Mouse (Mus musculus) limb, embryonic 13.5 days (tissue): ENCODE results near the gene Tnf. TPM values are rescaled to one million over a fixed set of nuclear protein-coding genes. Genes with fewer than 3 reads are reported as not detected.

Experiments used
- ATAC-seq: fragments of 200-750 bp; cut with Nextera tagmentation; 2 replicates; pipeline ENCODE4 v1.8.0; 2017; ENCODE audit warnings: low read depth, moderate number of reproducible peaks, moderate TSS enrichment; ENCODE audit not compliant: low FRiP score
- H3K27ac ChIP-seq: fragments of 300-500 bp; sonication (generic); 2 replicates; pipeline ENCODE4 v1.5.1; 2015; ENCODE audit warnings: inconsistent platforms, mild to moderate bottlenecking, moderate library complexity
- H3K27me3 ChIP-seq: fragments of 300-500 bp; sonication (generic); 2 replicates; pipeline ENCODE4 v1.6.1; 2015; ENCODE audit warnings: mild to moderate bottlenecking, inconsistent platforms
- H3K36me3 ChIP-seq: fragments of 300-500 bp; sonication (generic); 2 replicates; pipeline ENCODE4 v1.6.1; 2015; ENCODE audit warnings: inconsistent platforms, mild to moderate bottlenecking, moderate library complexity
- H3K4me1 ChIP-seq: fragments of 300-500 bp; sonication (generic); 2 replicates; pipeline ENCODE4 v1.6.1; 2015; ENCODE audit warnings: inconsistent platforms
- H3K4me2 ChIP-seq: fragments of 300-500 bp; sonication (generic); replicated peaks from 2 replicates; pipeline ENCODE4 v1.6.1; 2015; ENCODE audit warnings: inconsistent platforms, mild to moderate bottlenecking, moderate library complexity
- H3K4me3 ChIP-seq: fragments of 300-500 bp; sonication (generic); 2 replicates; pipeline ENCODE4 v1.5.1; 2015; ENCODE audit warnings: moderate library complexity, mild to moderate bottlenecking, inconsistent platforms
- H3K9ac ChIP-seq: fragments of 300-500 bp; sonication (generic); 2 replicates; pipeline ENCODE4 v1.6.1; 2015; ENCODE audit warnings: mild to moderate bottlenecking, inconsistent platforms
- H3K9me3 ChIP-seq: fragments of 300-500 bp; sonication (generic); 2 replicates; pipeline ENCODE4 v1.6.1; 2016; ENCODE audit warnings: inconsistent platforms
- whole genome bisulfite sequencing: fragments of 180-500 bp; shearing (Covaris S2); methylation state at CpG from one replicate; pipeline ENCODE4 v1.1.7; 2015; 5-methylcytosine and 5-hydroxymethylcytosine counted together
- polyA plus RNA-seq: library from polyadenylated mRNA; unstranded; fragments of >200 nt; fragmentation: Nextera tagmentation; extraction: Ambion mirVana; gene quantifications from 2 replicates; pipeline ENCODE4 v1.2.1, GENCODE M21; 2015

Tnf gene
- polyA plus RNA-seq, 1 experiment from 2014 or later: 0.36 TPM

DNA sequence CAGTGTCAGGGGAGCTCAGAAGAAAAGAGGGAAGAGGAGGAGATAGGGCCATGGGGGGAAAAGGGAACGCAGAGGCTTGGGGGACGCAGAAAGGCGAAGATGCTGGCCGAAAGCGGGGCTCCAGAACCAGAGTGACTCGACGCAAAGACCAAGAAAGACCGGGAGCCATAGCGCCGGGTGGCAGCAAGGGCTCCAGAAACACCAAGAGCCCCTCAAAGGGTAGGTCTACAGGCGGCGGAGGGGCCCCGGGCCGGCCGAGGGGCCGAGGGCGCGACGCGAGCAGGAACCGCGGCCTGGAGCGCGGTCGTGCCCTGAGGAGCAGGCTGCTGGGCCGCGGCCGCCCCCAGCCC, 37.6 kb downstream of the Tnf start:
- Histone ChIP-seq H3K4me2 (peak overlapping the region; percentile 99), H3K27ac (peak overlapping the region; percentile 95), H3K27me3 (no peaks in the 10 kb centered on the region), H3K36me3 (peaks cover 38% of the 10 kb centered on the region), H3K9me3 (no peaks in the 10 kb centered on the region), H3K4me1 (peaks cover 33% of the 10 kb centered on the region), H3K4me3 (peak overlapping the region; percentile 100), H3K9ac (peak overlapping the region; percentile 100)
- under 1% methylated on average over 17 of the region's 28 CpGs for WGBS
- no peak for ATAC-seq

DNA sequence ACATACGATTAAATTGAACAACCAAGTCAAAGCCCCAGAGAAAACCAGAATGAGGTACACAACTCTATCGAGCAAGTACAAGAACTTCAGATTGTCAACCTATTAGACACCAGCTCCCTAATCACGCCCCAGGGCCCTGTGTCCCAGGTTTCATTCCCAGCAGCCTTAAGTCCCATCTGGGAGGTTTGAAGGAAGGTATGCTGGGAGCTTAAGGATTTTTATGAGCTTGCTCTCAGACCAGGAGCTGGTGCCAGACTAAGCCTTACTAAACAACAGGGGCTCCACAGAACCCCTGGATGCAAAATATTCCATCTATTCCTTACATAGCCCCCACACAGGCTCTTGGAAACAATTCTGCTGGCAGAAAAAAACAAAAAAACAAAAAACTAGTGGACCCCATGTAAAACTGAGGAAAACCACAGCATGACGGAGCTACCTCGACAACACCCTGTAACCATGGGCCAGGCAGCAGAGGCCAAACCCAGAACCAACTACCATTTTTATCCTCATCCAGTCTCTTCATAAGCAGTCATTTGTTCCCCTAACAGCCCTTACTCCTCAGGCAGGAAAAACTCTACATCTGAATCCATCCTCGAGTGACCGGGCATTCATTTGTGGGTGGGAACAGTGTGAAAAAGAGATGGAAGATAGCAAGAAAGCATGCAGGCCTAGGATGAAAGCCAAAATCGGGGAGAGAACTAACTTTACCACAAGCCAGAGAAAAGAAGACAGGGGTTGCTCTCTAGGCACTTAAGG, 38.3 kb downstream of the Tnf start:
- H3K9ac ChIP-seq: peak overlapping the region; percentile 100
- H3K9me3 ChIP-seq: no peaks in the 10 kb centered on the region
- no peaks in the 10 kb centered on the region for H3K27me3 ChIP-seq
- peak overlapping the region; percentile 100 for H3K4me3 ChIP-seq
- peak overlapping the region; percentile 95 for H3K27ac ChIP-seq
- H3K4me1 ChIP-seq: peaks cover 33% of the 10 kb centered on the region
- H3K36me3 ChIP-seq: peaks cover 45% of the 10 kb centered on the region
- WGBS: 9% methylated on average over 8 of the region's 8 CpGs
- no peak for ATAC-seq
- peak overlapping the region; percentile 99 for H3K4me2 ChIP-seq

DNA sequence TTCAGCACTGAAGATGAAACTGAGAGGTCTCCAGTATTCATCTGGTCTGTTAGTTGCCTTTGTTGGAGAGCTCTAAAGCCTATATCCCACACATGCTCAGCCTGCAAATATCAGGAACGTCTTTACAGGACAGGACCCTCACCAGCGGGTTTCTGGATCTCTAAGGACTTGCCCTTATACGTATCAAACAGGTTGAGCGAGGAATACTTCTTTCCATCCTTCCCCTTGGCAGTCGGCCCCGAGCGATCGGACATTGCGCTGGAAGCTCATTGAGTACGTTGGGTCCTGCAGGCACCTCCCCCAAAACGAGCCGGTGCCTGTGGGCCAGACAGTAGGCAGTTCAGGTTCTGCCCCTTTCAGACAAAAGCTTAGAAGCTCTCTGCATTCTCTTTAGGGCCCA, 39.1 kb downstream of the Tnf start:
- Histone ChIP-seq H3K9me3 (no peaks in the 10 kb centered on the region), H3K4me2 (peak overlapping the region; percentile 99), H3K9ac (peak overlapping the region; percentile 100), H3K36me3 (peaks cover 52% of the 10 kb centered on the region), H3K4me3 (peak overlapping the region; percentile 100), H3K4me1 (peaks cover 33% of the 10 kb centered on the region), H3K27me3 (no peaks in the 10 kb centered on the region), H3K27ac (no peak overlapping the region)
- ATAC-seq: no peak
- 53% methylated on average over 12 of the region's 12 CpGs for WGBS

DNA sequence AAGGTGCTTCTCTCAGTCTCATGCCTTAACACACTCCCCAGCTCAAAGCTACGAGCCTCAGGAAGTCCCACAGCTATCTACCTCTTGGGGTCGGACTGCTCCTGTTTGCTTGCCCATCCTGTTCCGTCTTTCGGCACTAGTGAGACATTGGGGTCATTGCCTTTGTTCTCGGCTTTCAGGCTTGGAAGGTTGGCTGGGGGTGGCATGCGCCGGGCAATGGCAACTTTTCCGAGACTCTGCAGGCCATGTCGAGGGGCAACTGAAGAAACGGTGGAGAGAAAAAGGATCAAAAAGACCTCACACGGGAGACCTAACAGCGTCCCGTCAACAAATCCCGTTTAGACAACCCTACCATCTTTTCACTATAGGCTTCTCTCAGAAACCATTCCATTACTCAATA, 39.7 kb downstream of the Tnf start:
- Histone ChIP-seq H3K9ac (peak overlapping the region; percentile 100), H3K9me3 (no peaks in the 10 kb centered on the region), H3K27me3 (no peaks in the 10 kb centered on the region), H3K4me1 (peaks cover 33% of the 10 kb centered on the region), H3K4me3 (peak overlapping the region; percentile 100; the same call in 1 of the 2 replicates), H3K4me2 (peak overlapping the region; percentile 99), H3K27ac (no peak overlapping the region), H3K36me3 (peaks cover 58% of the 10 kb centered on the region)
- no peak for ATAC-seq
- 78% methylated on average over 14 of the region's 14 CpGs for WGBS

DNA sequence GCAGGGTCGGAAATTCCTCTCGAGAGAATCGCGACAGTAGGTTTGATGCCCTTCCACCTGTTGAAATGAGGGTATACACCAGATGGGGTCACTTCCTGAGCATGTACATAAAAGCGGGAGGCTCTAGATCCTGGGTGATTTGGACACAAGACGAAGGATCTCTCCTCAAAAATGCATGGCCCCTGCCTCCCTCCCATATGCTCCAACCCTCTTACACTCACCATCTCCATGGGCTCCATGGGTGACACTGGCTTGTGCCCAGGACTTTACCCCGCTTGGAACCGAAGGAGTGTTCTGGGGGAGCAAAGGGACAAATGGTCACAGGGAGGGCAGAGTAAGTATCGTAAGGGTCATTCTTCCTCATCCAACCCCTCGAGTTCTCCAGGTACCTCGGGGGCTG, 40.4 kb downstream of the Tnf start:
- ATAC-seq: no peak
- Histone ChIP-seq H3K27me3 (no peaks in the 10 kb centered on the region), H3K27ac (no peak overlapping the region), H3K9me3 (no peaks in the 10 kb centered on the region), H3K4me3 (0 out of 2 replicates have a peak overlapping the region, but pooled peaks have one; percentile 100), H3K4me1 (peaks cover 32% of the 10 kb centered on the region), H3K4me2 (no peak overlapping the region), H3K36me3 (peaks cover 65% of the 10 kb centered on the region), H3K9ac (no peak overlapping the region)
- 85% methylated on average over 11 of the region's 11 CpGs for whole genome bisulfite sequencing

DNA sequence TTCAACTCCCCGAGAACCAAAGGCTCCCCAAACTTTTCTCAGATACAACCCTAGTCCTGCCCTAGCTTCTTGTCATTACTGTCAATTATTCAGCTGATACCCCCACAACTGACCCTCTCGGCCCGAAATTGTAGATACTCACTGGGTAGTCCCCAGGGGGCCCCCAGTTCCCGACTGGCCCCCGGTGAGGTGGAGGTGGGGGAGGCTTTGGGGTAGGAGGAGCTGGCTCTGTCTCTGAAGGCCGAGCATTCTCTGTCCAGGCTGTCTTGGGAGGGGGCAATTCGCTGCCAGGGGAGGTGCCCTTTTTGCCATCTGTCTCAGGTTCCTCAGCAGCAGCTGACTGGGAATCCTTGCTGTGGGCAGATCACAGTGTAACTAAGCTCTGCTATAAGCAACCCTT, 42.2 kb downstream of the Tnf start:
- Histone ChIP-seq H3K36me3 (peaks cover 83% of the 10 kb centered on the region), H3K9me3 (no peaks in the 10 kb centered on the region), H3K27me3 (no peaks in the 10 kb centered on the region), H3K4me3 (no peak overlapping the region), H3K4me2 (no peak overlapping the region), H3K27ac (no peak overlapping the region), H3K9ac (no peak overlapping the region), H3K4me1 (peaks cover 30% of the 10 kb centered on the region)
- 91% methylated on average over 7 of the region's 7 CpGs for WGBS
- ATAC-seq: no peak

DNA sequence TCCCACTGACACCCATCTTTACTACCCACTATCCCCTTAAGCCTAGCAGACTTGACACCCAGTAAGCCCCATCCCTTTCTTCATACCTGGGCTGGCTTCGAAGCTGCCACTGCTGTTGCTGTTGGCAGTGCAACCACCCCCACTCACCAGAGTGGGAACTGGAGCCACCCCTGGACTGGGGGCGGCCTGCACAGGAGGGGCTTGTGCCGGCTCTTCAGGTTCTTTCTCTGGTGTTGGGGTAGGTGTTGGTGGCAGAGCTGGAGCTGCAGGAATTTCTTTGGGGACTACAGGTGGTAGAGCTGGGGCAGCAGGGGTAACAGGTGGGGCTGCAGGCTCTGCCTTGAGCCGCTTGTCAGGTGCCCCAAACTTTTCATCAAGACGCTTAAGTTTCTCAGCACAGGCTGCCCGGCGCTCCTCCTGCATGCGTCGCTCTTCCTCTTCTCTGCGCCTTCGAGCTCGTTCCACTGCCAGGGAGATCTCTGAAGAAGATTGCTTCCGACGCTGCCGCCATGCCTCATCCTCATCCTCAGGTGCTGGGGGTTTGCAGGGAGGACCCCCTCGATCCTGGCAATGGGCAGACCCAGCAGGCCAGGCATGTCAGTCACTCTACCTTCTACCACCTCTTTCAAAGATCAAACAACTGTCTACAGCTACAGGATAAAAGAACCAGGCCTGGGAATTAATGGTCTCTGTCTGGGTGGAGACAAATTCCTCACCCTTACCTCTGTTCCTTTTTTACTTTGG, 42.8 kb downstream of the Tnf start:
- no peak overlapping the region for H3K4me3 ChIP-seq

DNA sequence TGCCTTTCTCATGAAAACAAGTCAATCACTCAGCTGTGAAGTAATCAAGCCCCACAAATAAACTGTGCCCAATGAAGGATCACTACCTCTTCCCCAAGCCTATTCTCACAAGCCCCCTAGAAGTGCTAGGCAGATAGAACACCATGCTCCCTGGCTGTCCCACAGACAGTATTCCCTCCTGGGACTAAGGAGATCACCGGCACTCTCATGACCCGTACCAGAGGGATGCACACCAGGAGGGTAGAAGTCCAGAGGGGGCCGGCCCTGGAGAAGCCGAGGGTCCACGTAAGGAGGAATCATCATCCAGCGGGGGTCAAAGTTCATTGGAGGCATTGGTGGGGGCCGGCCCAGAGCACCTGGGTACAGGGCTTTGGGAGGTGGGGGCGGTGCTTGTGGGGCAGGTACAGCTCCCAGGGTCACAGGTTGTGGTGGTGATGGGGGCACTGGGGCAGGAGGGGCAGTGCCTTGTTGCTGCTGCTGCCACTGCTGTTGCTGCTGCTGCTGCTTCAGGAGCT, 44.1 kb downstream of the Tnf start:
- Histone ChIP-seq H3K27me3 (no peaks in the 10 kb centered on the region), H3K4me2 (no peak overlapping the region), H3K36me3 (peaks cover 100% of the 10 kb centered on the region), H3K4me3 (no peak overlapping the region), H3K9ac (no peak overlapping the region), H3K27ac (no peak overlapping the region), H3K4me1 (peaks cover 25% of the 10 kb centered on the region), H3K9me3 (no peaks in the 10 kb centered on the region)
- WGBS: 93% methylated on average over 8 of the region's 8 CpGs
- no peak for ATAC-seq

More for the DNA sequence above, 42.8 kb downstream of the Tnf start:
- no peaks in the 10 kb centered on the region for H3K27me3 ChIP-seq
- no peak for ATAC-seq
- H3K9ac ChIP-seq: no peak overlapping the region; the same call in 1 of the 2 replicates
- H3K27ac ChIP-seq: no peak overlapping the region
- H3K9me3 ChIP-seq: no peaks in the 10 kb centered on the region
- no peak overlapping the region for H3K4me2 ChIP-seq
- WGBS: 95% methylated on average over 16 of the region's 16 CpGs
- H3K36me3 ChIP-seq: peaks cover 89% of the 10 kb centered on the region
- H3K4me1 ChIP-seq: peaks cover 33% of the 10 kb centered on the region

DNA sequence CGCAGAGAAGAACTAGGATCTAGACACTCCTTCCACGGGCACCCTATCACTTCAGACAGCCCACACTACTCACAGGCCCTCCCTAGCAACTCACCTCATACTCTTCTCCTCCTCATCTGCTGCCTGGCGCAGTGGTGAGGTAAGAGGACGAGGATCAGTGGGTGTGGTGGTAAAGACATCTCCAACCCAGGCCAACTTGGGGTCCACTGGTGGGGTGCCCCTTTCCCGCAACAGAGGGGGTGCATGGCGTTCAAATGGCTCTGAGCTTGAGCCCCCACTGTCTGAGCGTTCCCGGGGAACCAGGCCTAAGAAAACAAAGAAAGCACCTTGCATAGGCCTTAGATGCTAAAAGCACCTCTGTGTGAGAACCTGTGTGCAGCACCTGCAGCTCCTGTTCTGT, 44.6 kb downstream of the Tnf start:
- Histone ChIP-seq H3K4me3 (no peak overlapping the region), H3K9me3 (no peaks in the 10 kb centered on the region), H3K4me1 (peaks cover 20% of the 10 kb centered on the region), H3K4me2 (no peak overlapping the region), H3K36me3 (peaks cover 100% of the 10 kb centered on the region), H3K27me3 (no peaks in the 10 kb centered on the region), H3K9ac (no peak overlapping the region), H3K27ac (no peak overlapping the region)
- whole genome bisulfite sequencing: 96% methylated on average over 8 of the region's 8 CpGs
- ATAC-seq: no peak

DNA sequence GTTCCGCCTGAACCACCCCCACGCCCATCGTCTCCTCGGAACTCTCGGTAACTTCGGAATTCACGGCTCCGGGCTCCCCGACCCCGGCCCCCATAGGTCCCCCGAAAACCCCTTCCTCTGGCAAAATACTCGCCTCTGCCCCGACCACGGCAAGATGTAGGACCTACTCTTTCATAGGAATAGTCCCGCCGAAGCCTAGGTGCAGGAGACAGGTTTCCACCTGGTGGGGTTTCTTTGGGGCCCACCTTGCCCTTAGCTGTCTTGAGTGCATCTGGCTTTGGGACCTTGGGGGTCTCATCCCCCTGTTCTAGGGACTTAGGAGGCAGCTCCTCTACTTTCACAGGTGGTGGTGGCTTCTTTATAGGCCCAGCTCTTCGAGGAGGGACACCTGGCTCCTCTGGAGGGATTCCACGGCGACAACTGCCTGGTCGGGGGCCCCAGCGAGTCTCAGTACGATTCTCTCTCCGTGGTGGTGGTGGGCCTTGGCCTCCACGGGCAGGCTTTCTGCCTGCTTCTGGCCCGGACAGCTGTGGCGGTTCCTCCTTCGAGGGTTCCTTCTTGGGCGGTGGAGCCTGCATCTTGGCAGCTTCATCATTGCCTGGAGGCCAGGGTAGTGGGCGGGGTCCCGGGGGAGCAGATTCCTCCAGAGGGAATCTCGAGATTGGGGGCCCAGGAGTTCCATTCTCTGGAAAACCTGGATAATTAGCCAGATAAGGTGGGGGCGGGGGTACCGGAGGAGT, 45.2 kb downstream of the Tnf start:
- Histone ChIP-seq H3K9ac (0 out of 2 replicates have a peak overlapping the region, but pooled peaks have one; percentile 13), H3K4me3 (no peak overlapping the region), H3K36me3 (peaks cover 100% of the 10 kb centered on the region)

DNA sequence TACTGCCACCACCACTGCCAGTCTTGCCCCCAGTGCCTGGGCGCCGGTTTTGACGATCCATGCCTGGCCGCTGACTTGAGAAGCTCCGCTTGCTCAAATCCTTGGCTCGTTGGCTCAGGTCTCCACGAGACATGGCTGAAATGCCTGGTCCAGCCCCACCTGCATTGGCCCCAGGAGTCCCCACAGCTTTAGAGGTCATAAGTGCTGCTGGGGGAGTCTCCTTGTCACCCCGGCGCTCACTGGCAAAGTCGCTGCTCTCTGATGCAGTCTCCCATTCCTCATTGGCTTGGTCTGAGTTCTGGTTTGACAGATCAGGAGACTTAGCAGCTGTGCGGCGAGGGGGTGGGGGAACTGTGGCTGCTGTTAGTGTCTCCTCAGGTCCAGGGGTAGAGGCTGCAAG, 46.4 kb downstream of the Tnf start:
- H3K9me3 ChIP-seq: no peaks in the 10 kb centered on the region
- H3K4me2 ChIP-seq: no peak overlapping the region
- no peak for ATAC-seq
- H3K27me3 ChIP-seq: no peaks in the 10 kb centered on the region
- peaks cover 8% of the 10 kb centered on the region; the same call in 1 of the 2 replicates for H3K4me1 ChIP-seq
- no peak overlapping the region for H3K27ac ChIP-seq
- WGBS: 89% methylated on average over 12 of the region's 12 CpGs
- H3K9ac ChIP-seq: peak overlapping the region; percentile 31
- no peak overlapping the region for H3K4me3 ChIP-seq
- H3K36me3 ChIP-seq: peaks cover 98% of the 10 kb centered on the region

More for the DNA sequence above, 45.2 kb downstream of the Tnf start:
- Histone ChIP-seq H3K9me3 (no peaks in the 10 kb centered on the region), H3K4me1 (peaks cover 14% of the 10 kb centered on the region; the same call in 1 of the 2 replicates), H3K27ac (no peak overlapping the region), H3K27me3 (no peaks in the 10 kb centered on the region), H3K4me2 (no peak overlapping the region)
- 90% methylated on average over 33 of the region's 33 CpGs for WGBS
- no peak for ATAC-seq
